Mouse (Mus musculus): ENCODE measurements around the gene Gm17332.
"Not testable (repeated sequence)": the region's sequence is repeated elsewhere in the genome, so short reads cannot be mapped to it uniquely, and the experiment has no call there.

Gm17332 gene

DNA sequence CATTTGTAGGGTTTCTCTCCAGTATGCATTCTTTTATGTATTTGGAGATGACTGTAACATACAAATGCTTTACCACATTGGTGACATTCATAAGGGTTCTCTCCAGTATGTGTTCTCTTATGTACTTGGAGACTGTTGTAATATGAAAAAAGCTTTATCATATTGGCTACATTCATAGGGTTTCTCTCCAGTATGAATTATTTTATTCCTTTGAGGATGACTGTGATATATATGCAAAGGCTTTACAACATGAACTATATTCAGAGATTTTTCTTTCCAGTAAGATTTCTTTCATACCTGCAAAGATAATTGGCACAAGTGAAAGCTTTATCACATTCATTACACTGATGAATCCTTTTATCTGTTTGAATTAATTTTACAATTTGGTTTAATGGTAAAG is at the start of gene Gm17332:
Gene Gm17332 (minus strand): TSS at position 101 of the 400 bp plus-strand sequence.
- no peak for DNase-seq (ENCODE audit: low read depth, low spot score)

DNA sequence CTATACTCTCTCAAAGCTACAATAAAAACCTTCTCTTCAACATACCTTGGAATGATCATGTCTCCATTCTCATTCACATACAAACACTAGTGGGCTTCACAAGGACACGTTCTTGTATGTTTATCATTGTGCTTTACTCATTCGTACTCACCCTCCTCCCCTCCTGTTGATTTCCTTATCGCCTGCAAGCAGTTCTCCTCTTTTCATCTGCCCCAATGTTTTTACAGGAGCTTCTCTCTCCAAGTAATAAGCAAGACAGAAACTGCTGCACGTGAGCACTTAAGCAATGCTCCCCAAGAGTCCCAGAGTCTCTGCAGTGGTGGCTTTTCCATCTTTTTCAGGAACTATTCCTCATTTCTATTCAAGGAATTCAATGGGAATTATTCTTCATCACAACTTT is 47.7 kb upstream of the Gm17332 start:
- DNase-seq (ENCODE audit: low read depth, low spot score): no peak

DNA sequence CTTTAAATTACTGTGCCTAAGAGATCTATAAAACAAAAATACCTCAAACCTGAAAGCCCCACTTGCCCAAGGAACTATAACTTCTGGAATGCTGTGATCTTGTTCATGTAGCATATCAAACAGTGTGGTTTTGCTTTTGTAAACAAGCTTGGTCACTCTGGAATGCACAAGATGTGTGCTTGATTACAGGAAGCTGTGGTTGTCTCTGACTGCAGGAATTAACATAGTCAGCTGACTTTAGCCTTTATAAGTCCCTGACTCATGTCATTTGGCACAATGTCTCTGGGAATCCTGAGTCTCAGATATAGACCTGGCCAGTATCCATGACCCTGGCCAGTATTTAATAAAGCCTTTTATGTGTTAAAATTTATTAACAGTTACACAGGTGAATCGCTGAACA is 43.1 kb upstream of the Gm17332 start:
- no peak for DNase-seq (ENCODE audit: low read depth, low spot score)

DNA sequence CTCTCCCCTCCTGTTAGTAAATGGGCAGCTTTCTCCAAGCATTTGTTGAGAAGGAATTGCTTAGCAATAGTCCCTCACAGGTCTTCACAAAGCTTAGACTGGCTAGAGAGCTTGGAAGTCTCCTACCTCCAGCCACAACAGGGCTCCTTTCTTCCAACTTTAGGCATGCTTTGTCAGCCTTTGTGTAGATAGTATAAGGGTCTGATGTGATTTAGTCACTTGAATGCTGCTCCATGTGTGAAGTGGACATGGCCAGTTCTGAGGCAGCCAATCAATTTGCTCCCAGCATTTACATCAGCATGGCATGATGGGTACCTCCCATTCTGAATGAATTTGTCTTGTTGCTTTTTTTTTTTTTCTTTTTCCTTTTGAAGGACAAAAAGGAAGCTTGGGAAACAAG is 35.7 kb upstream of the Gm17332 start:
- peak; percentile 26 for DNase-seq (ENCODE audit: low read depth, low spot score)

DNA sequence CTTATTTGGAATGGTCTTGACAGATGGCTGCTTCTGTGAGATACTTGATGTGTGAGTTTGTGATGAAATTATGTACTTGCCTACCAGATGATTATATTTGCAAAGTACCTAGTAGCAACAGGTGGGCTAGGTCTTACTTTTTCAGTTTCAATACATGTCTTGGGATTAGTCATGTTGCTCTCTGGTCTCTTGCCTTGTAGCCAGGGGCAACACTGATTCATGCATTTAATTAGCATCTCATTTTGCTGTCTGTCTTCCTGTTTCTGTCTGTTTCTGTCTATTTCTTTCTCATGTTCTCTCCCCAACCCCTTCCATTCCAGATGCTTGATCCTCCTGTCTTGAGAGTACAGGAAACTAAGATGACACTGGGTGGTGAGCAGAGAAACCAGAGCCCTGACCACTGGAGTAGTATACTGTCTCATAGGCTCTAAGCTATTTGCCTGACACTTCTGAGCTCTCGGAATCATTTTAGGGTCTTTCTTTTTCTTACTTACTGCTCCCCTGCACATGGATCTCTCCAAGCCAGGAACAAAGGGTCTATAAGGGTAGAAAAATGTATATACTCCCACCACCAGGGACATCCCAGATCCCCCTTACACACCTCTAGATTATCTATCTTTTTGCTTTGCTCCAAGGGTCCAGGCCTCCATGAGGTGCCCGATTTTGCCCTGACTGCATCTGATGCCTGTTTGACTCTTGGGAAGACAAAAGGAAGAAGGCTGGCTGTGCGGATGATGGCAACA is 13.5 kb upstream of the Gm17332 start:
- no peak for DNase-seq (ENCODE audit: low read depth, low spot score)

DNA sequence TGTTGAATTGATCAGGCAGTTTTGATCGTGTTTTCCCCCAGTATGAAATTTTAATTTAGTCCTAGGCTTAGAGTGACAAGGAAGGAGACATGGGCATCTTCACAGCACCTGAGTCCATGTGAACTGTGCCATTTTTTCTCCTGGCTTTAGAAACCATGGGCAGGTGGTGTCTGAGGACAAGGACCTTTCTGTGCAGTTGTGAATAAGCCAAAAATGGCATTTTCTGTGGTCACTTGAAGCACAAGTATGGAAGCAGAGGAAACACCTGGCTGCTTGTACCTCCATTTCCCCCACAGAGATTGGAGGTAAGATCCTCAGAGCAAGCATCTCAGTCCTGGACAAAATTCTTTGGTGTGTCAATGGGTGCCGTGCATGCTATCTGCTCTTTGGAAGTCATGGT is 12.5 kb upstream of the Gm17332 start:
- DNase-seq (ENCODE audit: low read depth, low spot score): no peak

DNA sequence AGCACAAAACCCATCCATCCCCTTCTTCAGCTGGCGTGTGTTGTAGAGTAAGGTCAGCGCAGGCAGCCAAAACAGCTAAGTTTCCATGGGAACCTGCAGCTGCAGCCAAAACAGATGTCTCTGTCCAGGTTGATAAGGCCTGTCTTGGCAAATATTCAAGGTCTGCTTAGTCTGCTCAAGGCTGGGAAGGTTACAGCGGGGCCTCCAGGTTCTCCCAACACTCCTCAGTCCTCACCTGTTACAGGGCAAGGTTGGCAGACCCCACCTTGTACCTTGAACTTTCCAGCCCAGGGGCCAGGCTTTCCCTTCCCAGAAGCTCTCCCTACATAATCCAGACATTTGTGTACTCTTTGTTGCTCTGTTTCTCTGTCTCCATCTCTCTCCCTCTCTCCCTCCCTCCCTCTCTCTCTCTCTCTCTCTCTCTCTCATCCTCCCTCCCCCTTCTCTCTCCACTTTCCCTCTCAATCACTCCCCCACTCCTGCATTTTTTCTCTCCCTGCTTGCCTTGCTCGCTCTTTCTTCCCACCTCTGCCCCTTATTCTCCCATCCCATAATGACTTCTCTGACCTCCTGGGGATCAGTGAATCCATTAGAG is 12.1 kb downstream of the Gm17332 start:
- DNase-seq (ENCODE audit: low read depth, low spot score): peak; percentile 49

DNA sequence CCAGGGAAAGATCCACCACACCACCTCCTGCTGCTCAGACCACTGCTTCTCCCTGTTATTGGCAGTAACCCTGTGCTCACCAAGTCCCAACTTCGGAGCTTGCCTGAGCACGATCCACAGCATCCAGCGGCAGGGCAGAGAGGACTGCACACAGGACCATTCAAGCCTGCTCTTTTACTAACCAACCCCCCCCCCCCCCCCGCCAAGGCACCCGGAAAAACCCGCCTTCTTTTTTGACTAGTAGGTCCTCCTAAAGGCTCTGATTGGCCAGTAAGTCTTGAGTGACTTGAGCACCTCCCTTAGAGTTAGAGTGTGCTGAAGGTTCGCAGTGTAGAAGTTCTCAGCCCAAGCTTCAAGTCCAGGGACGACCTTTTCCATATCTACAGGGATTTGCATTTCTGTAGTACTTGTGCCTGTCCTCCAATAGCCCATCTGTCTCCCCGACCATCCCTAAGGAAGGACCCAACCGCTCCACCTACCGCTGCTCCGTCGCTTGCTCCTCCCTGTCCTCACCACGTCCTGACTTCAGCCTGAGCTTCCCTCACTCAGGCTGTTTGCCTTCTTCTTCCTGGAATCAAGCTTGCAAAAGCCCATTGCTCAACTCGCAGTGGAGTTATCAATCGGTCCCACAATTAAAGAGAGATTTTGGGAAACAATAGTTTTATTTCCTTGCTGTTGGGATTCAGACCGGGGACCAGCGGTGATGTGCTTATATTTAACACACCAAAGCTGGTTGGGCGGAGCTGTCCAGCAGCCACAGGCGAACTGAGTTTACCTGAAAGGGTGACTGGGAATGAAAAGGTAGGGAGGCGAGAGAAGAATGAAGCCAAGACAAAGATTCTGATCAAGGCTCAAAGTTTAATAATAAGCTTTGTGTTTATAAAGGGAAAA is 12.9 kb downstream of the Gm17332 start:
- DNase-seq (ENCODE audit: low read depth, low spot score): no peak

DNA sequence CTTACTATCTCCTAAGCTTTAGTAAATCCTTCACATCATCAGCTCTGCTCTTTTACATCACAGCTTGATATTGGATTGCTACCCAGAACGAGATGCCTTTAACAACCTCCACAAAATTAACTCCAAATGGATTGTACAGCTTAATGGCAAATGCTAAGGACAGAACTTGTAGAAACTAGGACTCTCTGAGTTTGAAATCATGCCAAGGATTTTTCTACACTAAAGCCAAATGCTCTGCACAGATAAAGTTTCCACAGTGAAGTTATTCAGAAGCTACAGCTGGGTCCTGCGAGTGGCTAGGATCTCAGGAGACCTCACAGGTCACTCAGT is 13.5 kb downstream of the Gm17332 start:
- no peak for DNase-seq (ENCODE audit: low read depth, low spot score)

DNA sequence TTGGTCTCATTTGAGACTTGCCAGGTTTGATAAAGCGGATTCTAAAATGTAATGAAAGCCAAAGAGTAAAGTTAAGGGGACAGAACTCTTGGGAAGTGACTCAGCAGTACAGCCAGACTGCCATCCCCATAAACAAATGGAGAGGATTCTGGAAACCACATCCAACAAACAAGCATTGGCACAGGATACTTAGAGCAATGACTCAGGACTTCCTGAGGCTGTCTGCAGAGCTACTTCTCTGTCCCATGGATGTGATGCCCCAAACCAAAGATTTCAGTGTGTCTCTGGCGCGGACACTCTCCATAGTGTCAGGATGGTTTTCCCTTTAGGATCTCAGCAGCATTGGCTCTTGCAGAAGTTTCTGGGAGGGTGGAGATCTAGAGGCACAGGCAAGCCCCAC is 25.2 kb downstream of the Gm17332 start:
- no peak for DNase-seq (ENCODE audit: low read depth, low spot score)

DNA sequence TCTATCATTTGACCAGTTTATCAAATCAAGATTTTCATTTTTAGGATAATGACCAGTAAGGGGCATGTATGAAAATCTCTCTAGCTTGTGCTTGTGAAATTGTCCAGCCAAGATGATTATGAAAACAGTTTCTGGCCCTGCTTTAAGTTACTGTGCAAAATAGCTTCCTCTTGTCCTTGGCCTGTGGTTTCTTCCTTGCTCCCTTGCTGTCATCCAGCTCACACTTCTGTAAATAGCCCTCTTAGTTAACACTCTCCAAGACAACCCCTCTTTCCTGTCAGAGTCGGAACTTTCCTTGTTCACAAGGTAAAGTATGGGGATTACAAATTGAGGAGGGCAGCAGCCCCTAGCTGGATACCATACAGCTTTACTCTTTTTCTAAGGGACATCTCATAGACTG is 43.9 kb downstream of the Gm17332 start:
- DNase-seq (ENCODE audit: low read depth, low spot score): not testable (repeated sequence)

DNA sequence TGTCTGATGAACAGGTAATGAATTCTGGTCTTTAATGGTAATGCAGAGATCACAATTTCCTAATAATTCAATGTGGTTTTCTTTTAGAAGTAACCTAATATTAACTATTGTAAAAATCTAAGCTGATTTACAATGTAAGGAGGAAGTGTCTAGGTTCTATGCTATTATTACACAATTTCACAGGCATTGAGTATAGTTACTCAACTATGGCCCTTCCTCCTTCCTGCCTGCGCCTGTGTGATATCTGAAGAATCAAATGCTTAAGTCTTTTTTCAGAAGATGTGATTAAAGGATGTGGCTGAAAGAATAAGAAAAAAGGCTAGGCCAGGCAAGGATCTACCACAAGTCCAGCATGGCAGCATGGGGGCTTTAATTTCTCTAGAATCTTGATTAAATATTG is 47.4 kb downstream of the Gm17332 start:
- not testable (repeated sequence) for DNase-seq (ENCODE audit: low read depth, low spot score)

DNA sequence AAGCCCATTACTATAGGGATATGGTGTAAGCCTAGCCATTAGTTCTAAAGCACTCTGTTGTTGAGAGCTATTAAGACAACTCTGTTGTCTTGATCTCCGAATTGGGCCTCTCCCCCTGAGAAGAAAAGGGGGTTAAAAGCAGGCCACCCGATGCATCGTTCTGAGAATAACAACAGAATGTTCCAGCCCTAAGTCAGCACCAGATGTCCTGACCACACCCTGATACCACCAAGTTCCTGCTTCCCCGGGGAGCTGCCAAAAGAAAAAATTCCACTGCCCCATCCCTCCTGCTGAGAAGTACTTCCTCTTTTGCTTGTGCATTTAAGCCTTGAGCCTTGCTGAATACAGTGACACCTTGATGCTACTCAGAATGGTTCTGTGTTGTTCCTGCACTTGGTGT is 48.5 kb downstream of the Gm17332 start:
- DNase-seq (ENCODE audit: low read depth, low spot score): not testable (repeated sequence)
